Mouse (Mus musculus): ENCODE results near the gene Sync. TPM values are rescaled to one million over a fixed set of nuclear protein-coding genes. Genes with fewer than 3 reads are reported as not detected.

The Sync gene
- polyA plus RNA-seq, 1 experiment: not detected

- H3K4me3 ChIP-seq (replicated peaks): no peak overlapping the region
- TF ChIP-seq FLI1 (IDR thresholded peaks at IDR 0.05; ENCODE audit: low read length): no peak
- TF ChIP-seq GATA1 (IDR thresholded peaks at IDR 0.05; ENCODE audit: borderline replicate concordance, low read length): no peak
- peaks cover 18% of the 10 kb centered on the region for H3K9me3 ChIP-seq
- no peaks in the 10 kb centered on the region for H3K4me1 ChIP-seq
- H3K36me3 ChIP-seq (replicated peaks; ENCODE audit: low read length): no peaks in the 10 kb centered on the region
- peaks cover 23% of the 10 kb centered on the region for H3K27me3 ChIP-seq (replicated peaks)
These were observed 10.3 kb downstream of the Sync start for GRCm38 (mm10) chr4:129297724-129298123.

- TF ChIP-seq FLI1 (IDR thresholded peaks at IDR 0.05; ENCODE audit: low read length): no peak
- TF ChIP-seq GATA1 (IDR thresholded peaks at IDR 0.05; ENCODE audit: borderline replicate concordance, low read length): no peak
- Histone ChIP-seq H3K36me3 (replicated peaks; ENCODE audit: low read length) (no peaks in the 10 kb centered on the region), H3K4me1 (peaks cover 4% of the 10 kb centered on the region), H3K9me3 (peaks cover 7% of the 10 kb centered on the region), H3K4me3 (replicated peaks) (no peak overlapping the region), H3K27me3 (replicated peaks) (peaks cover 10% of the 10 kb centered on the region)
These were observed 11.7 kb downstream of the Sync start for GRCm38 (mm10) chr4:129299121-129299520.

GRCm38 (mm10) chr4:129303401-129303800 lies 16.0 kb downstream of the Sync start:
- peaks cover 18% of the 10 kb centered on the region for H3K4me1 ChIP-seq
- peaks cover 3% of the 10 kb centered on the region for H3K27me3 ChIP-seq (replicated peaks)
- H3K36me3 ChIP-seq (replicated peaks; ENCODE audit: low read length): peaks cover 29% of the 10 kb centered on the region
- H3K4me3 ChIP-seq (replicated peaks): no peak overlapping the region
- peaks cover 7% of the 10 kb centered on the region for H3K9me3 ChIP-seq
- TF ChIP-seq GATA1 (IDR thresholded peaks at IDR 0.05; ENCODE audit: borderline replicate concordance, low read length): no peak
- no peak for TF ChIP-seq FLI1 (IDR thresholded peaks at IDR 0.05; ENCODE audit: low read length)

- peaks cover 33% of the 10 kb centered on the region for H3K36me3 ChIP-seq (replicated peaks; ENCODE audit: low read length)
- no peak for TF ChIP-seq GATA1 (IDR thresholded peaks at IDR 0.05; ENCODE audit: borderline replicate concordance, low read length)
- no peak for TF ChIP-seq FLI1 (IDR thresholded peaks at IDR 0.05; ENCODE audit: low read length)
- H3K4me3 ChIP-seq (replicated peaks): no peak overlapping the region
- H3K4me1 ChIP-seq: peaks cover 18% of the 10 kb centered on the region
- H3K27me3 ChIP-seq (replicated peaks): no peaks in the 10 kb centered on the region
- peaks cover 7% of the 10 kb centered on the region for H3K9me3 ChIP-seq
These were observed 16.4 kb downstream of the Sync start for GRCm38 (mm10) chr4:129303816-129304215.

DNA sequence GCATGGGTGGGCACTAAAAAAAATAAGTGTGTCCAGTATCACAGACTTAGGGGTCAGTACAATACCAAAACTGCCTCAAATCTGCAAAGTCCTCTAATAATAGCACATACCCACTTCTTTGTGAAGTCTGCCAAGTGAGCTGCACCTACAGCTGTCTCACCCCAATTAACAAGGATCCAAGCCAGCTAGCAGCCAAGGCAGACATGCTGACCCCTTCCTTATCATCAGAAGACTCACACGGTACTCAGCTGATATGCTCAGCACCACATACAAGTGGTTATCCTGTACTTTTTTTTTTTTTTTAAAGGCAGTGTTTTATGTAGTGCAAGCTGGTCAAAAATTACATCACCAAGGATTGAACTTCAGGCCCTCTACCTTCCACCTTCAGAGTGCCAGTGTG lies 16.9 kb downstream of the Sync start:
- peaks cover 18% of the 10 kb centered on the region for H3K4me1 ChIP-seq
- H3K36me3 ChIP-seq (replicated peaks; ENCODE audit: low read length): peaks cover 38% of the 10 kb centered on the region
- TF ChIP-seq GATA1 (IDR thresholded peaks at IDR 0.05; ENCODE audit: borderline replicate concordance, low read length) (no peak), FLI1 (IDR thresholded peaks at IDR 0.05; ENCODE audit: low read length) (no peak)
- H3K9me3 ChIP-seq: peaks cover 7% of the 10 kb centered on the region
- H3K27me3 ChIP-seq (replicated peaks): no peaks in the 10 kb centered on the region
- no peak overlapping the region for H3K4me3 ChIP-seq (replicated peaks)

- peaks cover 70% of the 10 kb centered on the region for H3K36me3 ChIP-seq (replicated peaks; ENCODE audit: low read length)
- H3K4me3 ChIP-seq (replicated peaks): no peak overlapping the region
- no peaks in the 10 kb centered on the region for H3K27me3 ChIP-seq (replicated peaks)
- no peaks in the 10 kb centered on the region for H3K9me3 ChIP-seq
- TF ChIP-seq FLI1 (IDR thresholded peaks at IDR 0.05; ENCODE audit: low read length): no peak
- no peak for TF ChIP-seq GATA1 (IDR thresholded peaks at IDR 0.05; ENCODE audit: borderline replicate concordance, low read length)
- peaks cover 18% of the 10 kb centered on the region for H3K4me1 ChIP-seq
These were observed 20.5 kb downstream of the Sync start for GRCm38 (mm10) chr4:129307936-129308335.

- Histone ChIP-seq H3K9me3 (no peaks in the 10 kb centered on the region), H3K36me3 (replicated peaks; ENCODE audit: low read length) (peaks cover 93% of the 10 kb centered on the region)
- TF ChIP-seq GATA1 (IDR thresholded peaks at IDR 0.05; ENCODE audit: borderline replicate concordance, low read length) (no peak), FLI1 (IDR thresholded peaks at IDR 0.05; ENCODE audit: low read length) (no peak)
These were observed 26.5 kb downstream of the Sync start for GRCm38 (mm10) chr4:129313886-129314285.

GRCm38 (mm10) chr4:129320876-129321275 lies 33.5 kb downstream of the Sync start:
- Histone ChIP-seq H3K27me3 (replicated peaks) (no peaks in the 10 kb centered on the region), H3K4me3 (replicated peaks) (no peak overlapping the region), H3K4me1 (peaks cover 8% of the 10 kb centered on the region; the same call in 1 of the 2 replicates), H3K9me3 (no peaks in the 10 kb centered on the region), H3K36me3 (replicated peaks; ENCODE audit: low read length) (peaks cover 87% of the 10 kb centered on the region)
- TF ChIP-seq FLI1 (IDR thresholded peaks at IDR 0.05; ENCODE audit: low read length): no peak
- TF ChIP-seq GATA1 (IDR thresholded peaks at IDR 0.05; ENCODE audit: borderline replicate concordance, low read length): no peak

More at GRCm38 (mm10) chr4:129313886-129314285, 26.5 kb downstream of the Sync start:
- Histone ChIP-seq H3K4me3 (replicated peaks) (no peak overlapping the region), H3K27me3 (replicated peaks) (no peaks in the 10 kb centered on the region), H3K4me1 (no peaks in the 10 kb centered on the region)

- no peaks in the 10 kb centered on the region for H3K9me3 ChIP-seq
- no peaks in the 10 kb centered on the region for H3K27me3 ChIP-seq (replicated peaks)
- H3K4me1 ChIP-seq: peaks cover 13% of the 10 kb centered on the region; the same call in 1 of the 2 replicates
- H3K36me3 ChIP-seq (replicated peaks; ENCODE audit: low read length): peaks cover 89% of the 10 kb centered on the region
- H3K4me3 ChIP-seq (replicated peaks): no peak overlapping the region
- TF ChIP-seq GATA1 (IDR thresholded peaks at IDR 0.05; ENCODE audit: borderline replicate concordance, low read length) (no peak), FLI1 (IDR thresholded peaks at IDR 0.05; ENCODE audit: low read length) (no peak)
These were observed 34.6 kb downstream of the Sync start for GRCm38 (mm10) chr4:129322042-129322441.

DNA sequence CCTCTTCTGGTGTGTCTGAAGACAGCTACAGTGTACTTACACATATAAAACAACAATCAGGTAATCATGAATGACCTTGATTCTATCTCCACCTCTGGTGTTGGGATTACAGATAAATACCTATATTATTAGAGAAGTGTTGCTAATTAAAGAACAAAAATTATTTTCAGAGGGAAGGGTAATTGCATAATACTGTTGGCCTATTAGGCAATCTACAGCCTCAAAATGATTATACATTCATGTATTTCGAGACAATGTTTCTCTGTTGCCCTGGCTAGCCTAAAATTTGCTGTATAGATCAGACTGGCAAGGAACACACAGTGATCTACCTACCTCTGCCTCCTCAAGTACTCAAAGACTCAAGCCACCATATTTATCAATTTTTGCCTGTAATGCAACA lies 36.1 kb downstream of the Sync start:
- H3K27me3 ChIP-seq (replicated peaks): no peaks in the 10 kb centered on the region
- no peak for TF ChIP-seq GATA1 (IDR thresholded peaks at IDR 0.05; ENCODE audit: borderline replicate concordance, low read length)
- no peak for TF ChIP-seq FLI1 (IDR thresholded peaks at IDR 0.05; ENCODE audit: low read length)
- H3K36me3 ChIP-seq (replicated peaks; ENCODE audit: low read length): peaks cover 89% of the 10 kb centered on the region
- peaks cover 13% of the 10 kb centered on the region; the same call in 1 of the 2 replicates for H3K4me1 ChIP-seq
- H3K9me3 ChIP-seq: no peaks in the 10 kb centered on the region
- no peak overlapping the region for H3K4me3 ChIP-seq (replicated peaks)

DNA sequence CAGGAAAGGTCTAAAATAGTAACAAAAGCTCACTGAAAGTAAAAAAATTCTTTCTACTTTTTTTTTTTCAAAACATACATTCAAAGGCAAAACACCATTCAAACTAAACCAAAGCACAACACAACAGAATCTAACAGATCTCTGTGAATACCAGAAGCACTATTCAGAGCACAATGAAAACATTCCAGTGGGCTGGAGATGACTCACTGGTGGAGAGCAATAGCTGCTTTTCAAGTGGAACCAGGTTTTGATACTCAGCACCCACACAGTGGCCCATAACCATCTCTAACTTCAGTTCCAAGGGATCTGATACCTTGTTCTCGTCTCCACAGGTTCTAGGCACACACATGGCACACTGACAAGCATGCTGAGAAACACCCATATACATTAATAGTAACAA lies 37.3 kb downstream of the Sync start:
- Histone ChIP-seq H3K4me1 (peaks cover 13% of the 10 kb centered on the region; the same call in 1 of the 2 replicates), H3K36me3 (replicated peaks; ENCODE audit: low read length) (peaks cover 89% of the 10 kb centered on the region), H3K9me3 (no peaks in the 10 kb centered on the region), H3K27me3 (replicated peaks) (no peaks in the 10 kb centered on the region), H3K4me3 (replicated peaks) (no peak overlapping the region)
- TF ChIP-seq FLI1 (IDR thresholded peaks at IDR 0.05; ENCODE audit: low read length) (no peak), GATA1 (IDR thresholded peaks at IDR 0.05; ENCODE audit: borderline replicate concordance, low read length) (no peak)
